ENCODE assay signal across 9 mouse cellular contexts in the genomic region with DNA sequence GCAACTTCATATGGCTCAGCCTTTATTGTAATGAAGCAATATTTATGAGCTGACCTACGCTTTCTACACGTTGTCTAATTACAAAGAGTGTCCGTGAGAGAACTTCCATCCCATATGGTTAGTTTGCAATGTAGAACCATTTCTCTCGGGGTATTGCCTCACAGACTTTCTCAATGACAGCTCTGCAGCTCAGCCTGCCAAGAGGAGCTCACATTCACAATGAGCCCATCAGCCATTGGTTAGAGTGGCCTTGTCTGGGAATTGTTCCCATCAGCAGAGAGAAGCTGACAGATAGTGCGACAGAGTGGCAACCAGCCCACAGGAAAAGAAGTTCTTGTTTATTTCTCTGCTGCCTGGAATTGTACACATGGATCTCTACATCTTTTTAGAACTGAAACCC.
DNase-seq lines count a peak whose midpoint lies in the region; ATAC-seq and TF ChIP-seq lines count a peak whose summit lies in the region.
"Had no signal": no experiment of that assay in that cellular context is flagged by ENCODE, and none has a peak within 500 bp of the region (broad histone marks: within the 10 kb centered on the region; RNA-seq: fewer than 3 reads in every experiment).

No protein-coding gene starts in this region.

- peaks cover 11% of the 10 kb centered on the region for H3K4me1 ChIP-seq in midbrain, embryonic 16.5 days (ENCODE audit: control insufficient read depth, insufficient read depth, low read length)
- no peaks in the 10 kb centered on the region for H3K4me1 ChIP-seq in midbrain, embryonic 10.5 days
- H3K4me1 ChIP-seq in midbrain, postnatal 0 days (ENCODE audit: insufficient read depth, low read length): no peaks in the 10 kb centered on the region
- H3K4me1 ChIP-seq: midbrain, embryonic 12.5 days had no signal

- no peak overlapping the region for H3K9ac ChIP-seq in midbrain, embryonic 16.5 days (ENCODE audit: low read depth, low read length)
- H3K9ac ChIP-seq in midbrain, postnatal 0 days (replicated peaks; ENCODE audit: low read length, poor library complexity, severe bottlenecking): no peak overlapping the region
- H3K9ac ChIP-seq: midbrain, embryonic 12.5 days had no signal

- TF ChIP-seq CTCF in midbrain, postnatal 0 days (IDR thresholded peaks at IDR 0.05): no peak

- H3K4me3 ChIP-seq in midbrain, embryonic 16.5 days (ENCODE audit: low read depth, low read length): no peak overlapping the region
- no peak overlapping the region for H3K4me3 ChIP-seq in midbrain, embryonic 10.5 days
- no peak overlapping the region for H3K4me3 ChIP-seq in midbrain, postnatal 0 days (ENCODE audit: low read depth, low read length)
- H3K4me3 ChIP-seq: midbrain, embryonic 12.5 days had no signal

- no peaks in the 10 kb centered on the region for H3K9me3 ChIP-seq in midbrain, embryonic 16.5 days (replicated peaks; ENCODE audit: control insufficient read depth, low read length, poor library complexity, severe bottlenecking)
- no peaks in the 10 kb centered on the region for H3K9me3 ChIP-seq in midbrain, embryonic 10.5 days (replicated peaks)
- no peaks in the 10 kb centered on the region for H3K9me3 ChIP-seq in midbrain, postnatal 0 days (ENCODE audit: low read length)
- H3K9me3 ChIP-seq: midbrain, embryonic 12.5 days had no signal

- no peak overlapping the region for H3K4me2 ChIP-seq in midbrain, embryonic 16.5 days (ENCODE audit: low read length)
- H3K4me2 ChIP-seq in midbrain, postnatal 0 days (ENCODE audit: low read depth, low read length, poor library complexity, severe bottlenecking): no peak overlapping the region
- H3K4me2 ChIP-seq: midbrain, embryonic 12.5 days had no signal

- H3K36me3 ChIP-seq in midbrain, embryonic 16.5 days (ENCODE audit: control insufficient read depth, insufficient read depth, low read length): no peaks in the 10 kb centered on the region
- H3K36me3 ChIP-seq in midbrain, embryonic 10.5 days: no peaks in the 10 kb centered on the region
- no peaks in the 10 kb centered on the region for H3K36me3 ChIP-seq in midbrain, postnatal 0 days (ENCODE audit: insufficient read depth, low read length)
- H3K36me3 ChIP-seq: midbrain, embryonic 12.5 days had no signal

- no peaks in the 10 kb centered on the region for H3K27me3 ChIP-seq in midbrain, embryonic 16.5 days (ENCODE audit: control insufficient read depth, insufficient read depth, low read depth, low read length)
- no peaks in the 10 kb centered on the region for H3K27me3 ChIP-seq in midbrain, embryonic 10.5 days (ENCODE audit: low read depth, poor library complexity, severe bottlenecking)
- no peaks in the 10 kb centered on the region for H3K27me3 ChIP-seq in midbrain, postnatal 0 days (ENCODE audit: insufficient read depth, low read length)
- H3K27me3 ChIP-seq: midbrain, embryonic 12.5 days had no signal

- WGBS in midbrain, embryonic 16.5 days: 64% methylated on average over 5 of the region's 5 CpGs
- 90% methylated on average over 5 of the region's 5 CpGs for WGBS in midbrain, embryonic 10.5 days
- 63% methylated on average over 5 of the region's 5 CpGs for WGBS in midbrain, postnatal 0 days

- peak; percentile 57; the same call in 1 of the 2 replicates for ATAC-seq in midbrain, embryonic 16.5 days
- no peak for ATAC-seq in midbrain, postnatal 0 days (ENCODE audit: low FRiP score)

- no peak for DNase-seq in midbrain, embryonic 10.5 days (ENCODE audit: low spot score)
- peak; percentile 20 to 36 for DNase-seq in frontal cortex, postnatal 10 days (ENCODE audit: low spot score in 2 of 2)
- DNase-seq in layer of hippocampus, adult 8-10 months (ENCODE audit: low spot score in 2 of 2): peak; percentile 75 to 79
- peak; percentile 70 for DNase-seq in midbrain, postnatal 0 days (ENCODE audit: low spot score)
- no peak for DNase-seq in cerebellum, adult 11-12 months
- DNase-seq in kidney, adult 8-10 months: no peak
- DNase-seq in embryo, embryonic 10 days (ENCODE audit: low spot score): no peak

- no peak overlapping the region for H3K27ac ChIP-seq in midbrain, embryonic 16.5 days (ENCODE audit: low read length)
- H3K27ac ChIP-seq in midbrain, embryonic 10.5 days (replicated peaks): no peak overlapping the region
- no peak overlapping the region for H3K27ac ChIP-seq in midbrain, postnatal 0 days (ENCODE audit: low read depth, low read length)
- H3K27ac ChIP-seq: midbrain, embryonic 12.5 days had no signal

Comparison
In these comparisons a context has a peak if more than half of its experiments do, and no peak if none do; other contexts are left out.
1. DNase-seq: peak in frontal cortex, postnatal 10 days (2 of 2), layer of hippocampus, adult 8-10 months (2 of 2) and midbrain, postnatal 0 days (single experiment); none in midbrain, embryonic 10.5 days (single experiment), cerebellum, adult 11-12 months (single experiment), kidney, adult 8-10 months (0 of 2) and embryo, embryonic 10 days (single experiment).